Mouse (Mus musculus): Measurements from ENCODE around the gene Dock7.

Gene Dock7

GRCm38 (mm10) chr4:98918204-98918603 lies 202.5 kb downstream of the Dock7 start:
- no peak for DNase-seq (ENCODE audit: low read depth in 1 of 2, low spot score in 2 of 2)

- DNase-seq (ENCODE audit: low read depth in 1 of 2, low spot score in 2 of 2): no peak
These were observed 203.0 kb downstream of the Dock7 start for GRCm38 (mm10) chr4:98917724-98918123.

- DNase-seq (ENCODE audit: low read depth in 1 of 2, low spot score in 2 of 2): no peak
These were observed 210.5 kb downstream of the Dock7 start for GRCm38 (mm10) chr4:98910246-98910645.

DNA sequence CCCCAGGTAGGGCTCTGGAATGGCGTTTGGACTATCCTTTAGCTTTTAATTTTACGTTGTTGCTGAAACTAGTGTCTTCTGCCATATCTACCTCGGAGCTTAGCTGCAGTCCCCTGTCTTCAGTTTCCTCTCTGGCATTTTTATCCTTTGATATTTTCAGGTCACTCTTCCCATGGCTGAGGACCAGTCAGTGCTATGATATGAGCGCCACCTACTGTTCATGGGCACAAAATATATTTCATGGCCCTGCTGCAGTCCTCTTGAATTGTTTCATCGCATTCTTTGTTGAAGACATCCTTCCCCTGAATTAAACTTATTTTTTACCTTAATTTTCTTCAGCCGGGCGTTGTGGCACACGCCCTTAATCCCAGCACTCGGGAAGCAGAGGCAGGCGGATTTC lies 233.6 kb downstream of the Dock7 start:
- DNase-seq (ENCODE audit: low read depth in 1 of 2, low spot score in 2 of 2): no peak

Data from monocyte, adult 2 months (primary cell).